Mouse (Mus musculus): ENCODE results near the gene Atp2a3. TPM values are rescaled to one million over a fixed set of nuclear protein-coding genes. Genes with fewer than 3 reads are reported as not detected.

Atp2a3 gene
- polyA plus RNA-seq, 1 experiment, result 1.4 TPM

DNA sequence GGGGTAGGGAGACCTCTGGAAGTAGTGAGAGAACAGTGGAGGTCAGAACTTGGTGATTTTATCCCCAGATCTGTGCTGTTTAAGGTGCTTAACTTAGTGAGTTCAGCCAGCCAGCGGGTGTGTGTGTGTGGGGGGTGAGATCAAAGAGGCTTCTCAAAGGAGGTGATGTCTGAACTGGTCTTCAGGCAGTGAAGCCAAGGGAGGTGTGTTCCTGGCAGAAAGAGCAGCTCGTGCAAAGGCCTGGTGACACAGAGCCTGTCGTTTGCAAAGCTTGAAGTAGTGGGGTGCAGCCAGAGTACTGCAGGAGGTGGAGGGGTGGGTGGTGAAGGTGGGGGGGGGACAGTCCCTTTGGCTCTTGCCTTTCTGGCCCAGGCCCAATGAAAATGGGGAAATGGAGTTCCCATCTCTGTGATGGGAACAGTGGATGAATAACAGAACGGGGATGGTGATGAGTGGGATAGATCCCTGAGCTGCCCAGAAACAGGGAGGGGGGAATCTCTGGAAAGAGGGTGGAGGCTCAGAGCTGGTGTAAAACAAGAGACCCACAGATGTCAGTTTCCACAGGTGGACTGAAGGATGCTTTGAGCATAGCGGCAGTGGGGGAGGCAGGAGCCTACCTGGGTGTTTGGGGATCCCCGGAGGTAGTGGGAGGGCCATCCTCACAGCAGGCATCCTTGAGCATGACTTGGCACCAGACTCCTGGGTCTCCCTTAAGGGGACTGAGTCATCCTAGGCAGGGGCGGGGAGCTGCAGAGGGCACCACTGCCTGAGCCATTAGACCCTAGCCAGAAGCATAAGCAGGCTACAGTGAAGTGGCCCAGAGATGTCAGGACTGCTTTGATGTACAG lies 60.2 kb downstream of the Atp2a3 start:
- TF ChIP-seq POLR2A (IDR thresholded peaks at IDR 0.05; ENCODE audit: borderline replicate concordance, extremely low read depth, insufficient read depth, insufficient read length, poor library complexity, severe bottlenecking) (no peak), CTCF (IDR thresholded peaks at IDR 0.05; ENCODE audit: borderline replicate concordance, extremely low read depth, insufficient read depth, insufficient read length) (no peak)
- DNase-seq (ENCODE audit: low read depth), result no peak

- TF ChIP-seq CTCF (IDR thresholded peaks at IDR 0.05; ENCODE audit: borderline replicate concordance, extremely low read depth, insufficient read depth, insufficient read length) (no peak), POLR2A (IDR thresholded peaks at IDR 0.05; ENCODE audit: borderline replicate concordance, extremely low read depth, insufficient read depth, insufficient read length, poor library complexity, severe bottlenecking) (no peak)
- no peak for DNase-seq (ENCODE audit: low read depth)
Measured at GRCm38 (mm10) chr11:73023099-73023498, 62.1 kb downstream of the Atp2a3 start.

GRCm38 (mm10) chr11:73023827-73024226 lies 62.9 kb downstream of the Atp2a3 start:
- no peak for DNase-seq (ENCODE audit: low read depth)
- TF ChIP-seq POLR2A (IDR thresholded peaks at IDR 0.05; ENCODE audit: borderline replicate concordance, extremely low read depth, insufficient read depth, insufficient read length, poor library complexity, severe bottlenecking) (no peak), CTCF (IDR thresholded peaks at IDR 0.05; ENCODE audit: borderline replicate concordance, extremely low read depth, insufficient read depth, insufficient read length) (no peak)

DNA sequence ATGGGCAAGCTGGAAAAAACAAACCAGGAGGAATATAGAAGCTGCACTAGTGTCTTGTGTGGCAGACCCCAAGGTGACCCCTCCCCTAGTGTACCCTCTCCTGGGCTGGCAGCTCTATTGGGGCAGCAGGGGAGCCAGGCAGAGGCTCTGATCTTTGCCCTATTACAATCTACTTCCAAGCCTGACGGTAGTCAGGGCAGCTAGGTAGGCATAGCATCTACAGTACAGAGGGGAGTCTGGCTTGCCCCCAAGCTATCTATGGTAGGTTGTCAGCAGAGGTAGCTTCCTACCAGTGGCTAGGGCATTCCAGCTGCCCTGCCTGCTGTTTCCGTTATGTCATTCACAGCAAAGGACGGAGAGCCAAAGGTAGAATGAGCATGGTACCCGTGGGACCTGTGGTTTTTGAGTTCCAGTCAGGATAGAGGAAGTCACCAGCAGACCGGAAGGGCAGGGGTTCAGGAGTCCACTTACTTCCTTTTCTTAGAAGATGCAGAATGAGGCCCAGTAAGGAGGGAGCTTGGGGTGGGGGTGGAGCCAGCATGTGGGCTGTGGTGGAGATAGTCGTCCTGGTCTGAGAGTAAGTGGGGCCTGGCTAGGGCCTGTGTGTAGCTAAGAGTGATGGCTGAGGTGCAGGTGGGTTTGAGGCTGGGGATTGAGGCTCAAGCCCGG lies 63.4 kb downstream of the Atp2a3 start:
- peak; percentile 5 for DNase-seq (ENCODE audit: low read depth)
- TF ChIP-seq CTCF (IDR thresholded peaks at IDR 0.05; ENCODE audit: borderline replicate concordance, extremely low read depth, insufficient read depth, insufficient read length) (no peak), POLR2A (IDR thresholded peaks at IDR 0.05; ENCODE audit: borderline replicate concordance, extremely low read depth, insufficient read depth, insufficient read length, poor library complexity, severe bottlenecking) (no peak)

- TF ChIP-seq CTCF (IDR thresholded peaks at IDR 0.05; ENCODE audit: borderline replicate concordance, extremely low read depth, insufficient read depth, insufficient read length) (no peak), POLR2A (IDR thresholded peaks at IDR 0.05; ENCODE audit: borderline replicate concordance, extremely low read depth, insufficient read depth, insufficient read length, poor library complexity, severe bottlenecking) (no peak)
- DNase-seq (ENCODE audit: low read depth), result no peak
Measured at GRCm38 (mm10) chr11:73026961-73027360, 66.0 kb downstream of the Atp2a3 start.

GRCm38 (mm10) chr11:73030821-73031498 lies 70.0 kb downstream of the Atp2a3 start:
- peak; percentile 97 for DNase-seq (ENCODE audit: low read depth)
- TF ChIP-seq POLR2A (IDR thresholded peaks at IDR 0.05; ENCODE audit: borderline replicate concordance, extremely low read depth, insufficient read depth, insufficient read length, poor library complexity, severe bottlenecking) (no peak), CTCF (IDR thresholded peaks at IDR 0.05; ENCODE audit: borderline replicate concordance, extremely low read depth, insufficient read depth, insufficient read length) (no peak)

DNA sequence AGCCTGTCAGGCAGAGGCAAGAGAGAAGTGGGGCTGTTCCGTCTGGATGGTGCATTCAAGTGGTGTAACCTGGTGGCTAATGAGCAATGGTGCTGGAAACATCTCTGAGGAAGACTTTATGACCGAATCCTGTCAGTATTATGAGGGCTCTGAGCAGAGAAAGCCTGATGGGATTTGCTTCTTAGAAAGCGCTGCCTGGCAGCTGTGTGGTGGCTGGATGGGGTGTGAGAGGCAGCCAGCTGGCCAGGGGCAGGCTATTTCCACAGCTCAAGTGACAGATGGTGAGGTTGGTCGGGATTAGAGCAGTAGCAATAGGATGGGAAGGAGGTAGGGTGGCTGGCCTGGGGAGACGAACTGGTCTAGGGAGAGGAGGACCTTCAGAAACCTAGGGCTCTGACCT lies 70.6 kb downstream of the Atp2a3 start:
- TF ChIP-seq POLR2A (IDR thresholded peaks at IDR 0.05; ENCODE audit: borderline replicate concordance, extremely low read depth, insufficient read depth, insufficient read length, poor library complexity, severe bottlenecking) (no peak), CTCF (IDR thresholded peaks at IDR 0.05; ENCODE audit: borderline replicate concordance, extremely low read depth, insufficient read depth, insufficient read length) (no peak)
- peak; percentile 61 for DNase-seq (ENCODE audit: low read depth)

- no peak for TF ChIP-seq POLR2A (IDR thresholded peaks at IDR 0.05; ENCODE audit: borderline replicate concordance, extremely low read depth, insufficient read depth, insufficient read length, poor library complexity, severe bottlenecking)
- TF ChIP-seq CTCF (IDR thresholded peaks at IDR 0.05; ENCODE audit: borderline replicate concordance, extremely low read depth, insufficient read depth, insufficient read length), result no peak
- no peak for DNase-seq (ENCODE audit: low read depth)
Measured at GRCm38 (mm10) chr11:73036077-73036476, 75.1 kb downstream of the Atp2a3 start.

DNA sequence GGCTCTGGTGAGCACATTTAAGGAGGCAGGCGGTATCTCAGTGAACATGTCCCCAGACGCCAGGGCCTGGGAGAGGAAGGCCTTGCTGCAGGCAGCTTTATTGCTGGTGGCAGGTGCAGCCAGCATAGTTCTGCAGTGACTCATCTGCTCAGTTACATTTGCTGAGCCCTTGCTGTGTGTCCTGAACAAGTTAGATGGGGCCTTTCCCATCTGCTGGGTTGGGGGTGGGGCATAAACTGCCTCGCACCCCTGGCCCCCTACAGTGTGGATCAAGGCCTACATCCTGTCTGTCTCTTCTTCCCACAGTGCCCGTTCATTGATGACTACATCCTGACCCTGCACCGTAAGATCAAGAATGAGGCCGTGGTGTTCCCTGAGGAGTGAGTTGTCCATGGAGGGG lies 75.9 kb downstream of the Atp2a3 start:
- no peak for TF ChIP-seq CTCF (IDR thresholded peaks at IDR 0.05; ENCODE audit: borderline replicate concordance, extremely low read depth, insufficient read depth, insufficient read length)
- no peak for TF ChIP-seq POLR2A (IDR thresholded peaks at IDR 0.05; ENCODE audit: borderline replicate concordance, extremely low read depth, insufficient read depth, insufficient read length, poor library complexity, severe bottlenecking)
- DNase-seq (ENCODE audit: low read depth), result no peak

DNA sequence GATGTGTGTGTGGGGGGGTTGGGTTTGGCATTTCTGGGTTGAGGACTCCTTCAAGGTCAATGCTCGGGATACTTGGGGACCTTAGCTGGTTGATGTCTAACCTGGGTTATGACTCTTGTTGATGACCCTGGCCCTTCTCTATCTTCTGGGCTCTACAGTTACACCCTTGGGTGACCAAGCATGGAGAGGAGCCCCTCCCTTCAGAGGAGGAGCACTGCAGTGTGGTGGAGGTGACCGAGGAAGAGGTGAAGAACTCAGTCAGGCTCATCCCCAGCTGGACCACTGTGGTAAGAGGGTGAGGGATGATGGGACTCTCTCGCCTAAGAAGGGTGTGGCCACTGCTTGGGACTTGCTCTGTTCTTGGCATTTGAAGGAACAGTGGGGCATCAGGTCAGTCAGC lies 76.7 kb downstream of the Atp2a3 start:
- TF ChIP-seq POLR2A (IDR thresholded peaks at IDR 0.05; ENCODE audit: borderline replicate concordance, extremely low read depth, insufficient read depth, insufficient read length, poor library complexity, severe bottlenecking), result no peak
- TF ChIP-seq CTCF (IDR thresholded peaks at IDR 0.05; ENCODE audit: borderline replicate concordance, extremely low read depth, insufficient read depth, insufficient read length), result no peak
- DNase-seq (ENCODE audit: low read depth), result no peak

DNA sequence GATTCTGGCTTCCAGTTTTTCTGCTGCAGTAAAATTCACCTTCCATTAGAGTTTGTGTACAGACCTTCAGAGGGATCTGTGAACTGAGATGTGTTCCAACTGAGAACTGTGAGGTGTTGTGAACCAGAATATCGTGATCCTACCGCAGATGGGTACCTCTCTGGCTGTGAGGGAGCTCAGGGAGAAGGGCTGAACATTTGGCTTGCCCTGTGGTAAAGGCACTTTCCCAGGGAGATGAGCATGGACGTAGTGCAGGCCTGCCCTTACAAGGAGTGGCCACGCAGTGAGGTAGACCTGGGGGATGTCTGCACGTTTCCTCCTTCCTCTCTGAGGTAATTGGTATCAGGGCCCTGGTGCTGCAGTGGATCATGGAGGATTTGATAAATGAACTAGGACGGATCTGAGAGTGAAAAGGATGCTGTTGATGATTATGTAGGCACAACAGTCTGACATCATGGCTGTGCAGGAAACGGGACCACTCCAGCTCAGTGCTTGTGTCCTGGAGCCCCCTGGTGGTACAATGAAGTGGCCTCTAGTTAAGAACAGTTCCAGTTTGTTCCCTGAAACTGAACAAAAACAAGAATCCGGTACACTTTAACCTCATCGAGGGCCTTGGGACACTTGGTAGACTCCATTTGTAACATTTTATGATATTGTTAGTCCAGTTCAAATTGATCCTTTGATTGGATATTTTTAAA lies 78.3 kb downstream of the Atp2a3 start:
- DNase-seq (ENCODE audit: low read depth), result peak; percentile 84
- no peak for TF ChIP-seq POLR2A (IDR thresholded peaks at IDR 0.05; ENCODE audit: borderline replicate concordance, extremely low read depth, insufficient read depth, insufficient read length, poor library complexity, severe bottlenecking)
- TF ChIP-seq CTCF (IDR thresholded peaks at IDR 0.05; ENCODE audit: borderline replicate concordance, extremely low read depth, insufficient read depth, insufficient read length), result peak; percentile 82

Other genes with a start within 250 kb of the Atp2a3 start
- 5.6 and 5.7 TPM in 2 replicates for gene Cyb5d2, start 165.0 kb upstream of the Atp2a3 start, polyA plus RNA-seq (2012; rRNA removed)
- gene Zzef1, start 164.9 kb upstream of the Atp2a3 start, polyA plus RNA-seq (2012; rRNA removed), result 28.4 and 38.1 TPM in 2 replicates
- gene P2rx1, start 37.9 kb downstream of the Atp2a3 start, polyA plus RNA-seq (2012; rRNA removed), result 0.35 and 0.49 TPM in 2 replicates
- gene Camkk1, start 57.8 kb downstream of the Atp2a3 start, polyA plus RNA-seq (2012; rRNA removed), result 18.7 and 20.9 TPM in 2 replicates
- 5.5 and 8.3 TPM in 2 replicates for gene Ncbp3, start 86.6 kb downstream of the Atp2a3 start, polyA plus RNA-seq (2012; rRNA removed)
- gene Itgae, start 129.4 kb downstream of the Atp2a3 start, polyA plus RNA-seq (2012; rRNA removed), result 0.08 and 0.13 TPM in 2 replicates
- gene Haspin, start 177.1 kb downstream of the Atp2a3 start, polyA plus RNA-seq (2012; rRNA removed), result 2.1 and 3.2 TPM in 2 replicates
- 0.44 and 0.53 TPM in 2 replicates for gene P2rx5, start 199.3 kb downstream of the Atp2a3 start, polyA plus RNA-seq (2012; rRNA removed)
- 74.7 and 115 TPM in 2 replicates for gene Emc6, start 215.9 kb downstream of the Atp2a3 start, polyA plus RNA-seq (2012; rRNA removed)
- 91.6 and 112 TPM in 2 replicates for gene Tax1bp3, start 215.9 kb downstream of the Atp2a3 start, polyA plus RNA-seq (2012; rRNA removed)
- gene Ctns, start 237.9 kb downstream of the Atp2a3 start, polyA plus RNA-seq (2012; rRNA removed), result 25.5 and 25.7 TPM in 2 replicates
- 1.5 and 2.0 TPM in 2 replicates for gene Shpk, start 238.3 kb downstream of the Atp2a3 start, polyA plus RNA-seq (2012; rRNA removed)